Mouse (Mus musculus): ENCODE measurements around the gene Sh3tc1. TPM values are rescaled to one million over a fixed set of nuclear protein-coding genes. Genes with fewer than 3 reads are reported as not detected.

The Sh3tc1 gene
- polyA plus RNA-seq, 1 experiment, result 18.9 TPM

- Histone ChIP-seq H3K4me3 (replicated peaks; ENCODE audit: control insufficient read depth, low read depth, low read length) (no peak overlapping the region), H3K4me1 (ENCODE audit: control insufficient read depth, insufficient read depth, low read length) (no peaks in the 10 kb centered on the region), H3K27ac (ENCODE audit: control insufficient read depth, insufficient read depth, low read depth, low read length, poor library complexity) (no peak overlapping the region)
- TF ChIP-seq CTCF (IDR thresholded peaks at IDR 0.05; ENCODE audit: control insufficient read depth, insufficient read depth, low read length), result peak; percentile 88
- TF ChIP-seq POLR2A (IDR thresholded peaks at IDR 0.05; ENCODE audit: borderline replicate concordance, control insufficient read depth, low read depth, low read length), result no peak
- WGBS, result 53% methylated on average over 6 of the region's 6 CpGs
Measured at GRCm38 (mm10) chr5:35701042-35701441, 38.7 kb downstream of the Sh3tc1 start.

GRCm38 (mm10) chr5:35695815-35696214, 44.0 kb downstream of the Sh3tc1 start:
- Histone ChIP-seq H3K4me3 (replicated peaks; ENCODE audit: control insufficient read depth, low read depth, low read length) (no peak overlapping the region), H3K27ac (ENCODE audit: control insufficient read depth, insufficient read depth, low read depth, low read length, poor library complexity) (no peak overlapping the region), H3K4me1 (ENCODE audit: control insufficient read depth, insufficient read depth, low read length) (no peaks in the 10 kb centered on the region)
- TF ChIP-seq CTCF (IDR thresholded peaks at IDR 0.05; ENCODE audit: control insufficient read depth, insufficient read depth, low read length) (peak; percentile 17; the same call in 1 of the 2 replicates), POLR2A (IDR thresholded peaks at IDR 0.05; ENCODE audit: borderline replicate concordance, control insufficient read depth, low read depth, low read length) (no peak)
- WGBS, result 49% methylated on average over 5 of the region's 5 CpGs

GRCm38 (mm10) chr5:35693638-35694037, 46.1 kb downstream of the Sh3tc1 start:
- TF ChIP-seq POLR2A (IDR thresholded peaks at IDR 0.05; ENCODE audit: borderline replicate concordance, control insufficient read depth, low read depth, low read length) (no peak), CTCF (IDR thresholded peaks at IDR 0.05; ENCODE audit: control insufficient read depth, insufficient read depth, low read length) (no peak)
- no peak overlapping the region for H3K4me3 ChIP-seq (replicated peaks; ENCODE audit: control insufficient read depth, low read depth, low read length)
- no peaks in the 10 kb centered on the region for H3K4me1 ChIP-seq (ENCODE audit: control insufficient read depth, insufficient read depth, low read length)
- no peak overlapping the region for H3K27ac ChIP-seq (ENCODE audit: control insufficient read depth, insufficient read depth, low read depth, low read length, poor library complexity)
- WGBS, result 28% methylated on average over 4 of the region's 4 CpGs

GRCm38 (mm10) chr5:35691246-35691645, 48.5 kb downstream of the Sh3tc1 start:
- 81% methylated on average over 11 of the region's 11 CpGs for WGBS
- TF ChIP-seq POLR2A (IDR thresholded peaks at IDR 0.05; ENCODE audit: borderline replicate concordance, control insufficient read depth, low read depth, low read length) (no peak), CTCF (IDR thresholded peaks at IDR 0.05; ENCODE audit: control insufficient read depth, insufficient read depth, low read length) (no peak)
- H3K4me3 ChIP-seq (replicated peaks; ENCODE audit: control insufficient read depth, low read depth, low read length), result no peak overlapping the region
- H3K27ac ChIP-seq (ENCODE audit: control insufficient read depth, insufficient read depth, low read depth, low read length, poor library complexity), result no peak overlapping the region
- H3K4me1 ChIP-seq (ENCODE audit: control insufficient read depth, insufficient read depth, low read length), result no peaks in the 10 kb centered on the region; the same call in 1 of the 2 replicates

GRCm38 (mm10) chr5:35690485-35691165, 49.2 kb downstream of the Sh3tc1 start:
- H3K4me3 ChIP-seq (replicated peaks; ENCODE audit: control insufficient read depth, low read depth, low read length), result no peak overlapping the region
- 79% methylated on average over 8 of the region's 8 CpGs for WGBS
- H3K27ac ChIP-seq (ENCODE audit: control insufficient read depth, insufficient read depth, low read depth, low read length, poor library complexity), result no peak overlapping the region
- no peak for TF ChIP-seq POLR2A (IDR thresholded peaks at IDR 0.05; ENCODE audit: borderline replicate concordance, control insufficient read depth, low read depth, low read length)
- TF ChIP-seq CTCF (IDR thresholded peaks at IDR 0.05; ENCODE audit: control insufficient read depth, insufficient read depth, low read length), result no peak
- H3K4me1 ChIP-seq (ENCODE audit: control insufficient read depth, insufficient read depth, low read length), result no peaks in the 10 kb centered on the region; the same call in 1 of the 2 replicates

- Histone ChIP-seq H3K27ac (ENCODE audit: control insufficient read depth, insufficient read depth, low read depth, low read length, poor library complexity) (no peak overlapping the region), H3K4me3 (replicated peaks; ENCODE audit: control insufficient read depth, low read depth, low read length) (no peak overlapping the region), H3K4me1 (ENCODE audit: control insufficient read depth, insufficient read depth, low read length) (no peaks in the 10 kb centered on the region; the same call in 1 of the 2 replicates)
- TF ChIP-seq CTCF (IDR thresholded peaks at IDR 0.05; ENCODE audit: control insufficient read depth, insufficient read depth, low read length), result no peak
- TF ChIP-seq POLR2A (IDR thresholded peaks at IDR 0.05; ENCODE audit: borderline replicate concordance, control insufficient read depth, low read depth, low read length), result no peak
Measured at GRCm38 (mm10) chr5:35689374-35689773, 50.4 kb downstream of the Sh3tc1 start.

GRCm38 (mm10) chr5:35688851-35689250, 50.9 kb downstream of the Sh3tc1 start:
- WGBS, result 68% methylated on average over 2 of the region's 2 CpGs
- TF ChIP-seq CTCF (IDR thresholded peaks at IDR 0.05; ENCODE audit: control insufficient read depth, insufficient read depth, low read length) (no peak), POLR2A (IDR thresholded peaks at IDR 0.05; ENCODE audit: borderline replicate concordance, control insufficient read depth, low read depth, low read length) (no peak)

GRCm38 (mm10) chr5:35687098-35687497, 52.7 kb downstream of the Sh3tc1 start:
- TF ChIP-seq CTCF (IDR thresholded peaks at IDR 0.05; ENCODE audit: control insufficient read depth, insufficient read depth, low read length) (no peak), POLR2A (IDR thresholded peaks at IDR 0.05; ENCODE audit: borderline replicate concordance, control insufficient read depth, low read depth, low read length) (no peak)
- H3K27ac ChIP-seq (ENCODE audit: control insufficient read depth, insufficient read depth, low read depth, low read length, poor library complexity), result no peak overlapping the region
- H3K4me1 ChIP-seq (ENCODE audit: control insufficient read depth, insufficient read depth, low read length), result no peaks in the 10 kb centered on the region; the same call in 1 of the 2 replicates
- no peak overlapping the region for H3K4me3 ChIP-seq (replicated peaks; ENCODE audit: control insufficient read depth, low read depth, low read length)
- WGBS, result 28% methylated on average over 5 of the region's 5 CpGs

More at GRCm38 (mm10) chr5:35688851-35689250, 50.9 kb downstream of the Sh3tc1 start:
- Histone ChIP-seq H3K4me3 (replicated peaks; ENCODE audit: control insufficient read depth, low read depth, low read length) (no peak overlapping the region), H3K4me1 (ENCODE audit: control insufficient read depth, insufficient read depth, low read length) (no peaks in the 10 kb centered on the region; the same call in 1 of the 2 replicates), H3K27ac (ENCODE audit: control insufficient read depth, insufficient read depth, low read depth, low read length, poor library complexity) (no peak overlapping the region)

All from bone marrow, adult 2 months (tissue).